Mouse (Mus musculus) limb, embryonic 12.5 days (tissue): ENCODE measurements at regions not wholly inside any gene's neighbourhood (a gene's known extent, or its start where the extent isn't known, plus 50 kb on each side); places are given as distances from the start of the nearest gene placed in this dataset.

Experiments
- ATAC-seq: fragments of 200-750 bp; cut with Nextera tagmentation; 2 replicates; pipeline ENCODE4 v1.8.0; 2017; ENCODE audit warnings: low read depth, moderate TSS enrichment; ENCODE audit not compliant: insufficient number of reproducible peaks, insufficient read depth, low FRiP score, low TSS enrichment
- H3K27ac ChIP-seq: fragments of 300-500 bp; sonication (generic); 2 replicates; pipeline ENCODE4 v1.5.1; 2016; ENCODE audit warnings: mild to moderate bottlenecking, moderate library complexity
- H3K27me3 ChIP-seq: fragments of 300-500 bp; sonication (generic); 2 replicates; pipeline ENCODE4 v1.6.1; 2016; ENCODE audit warnings: mild to moderate bottlenecking, moderate library complexity
- H3K36me3 ChIP-seq: fragments of 300-500 bp; sonication (generic); 2 replicates; pipeline ENCODE4 v1.6.1; 2016; ENCODE audit warnings: mild to moderate bottlenecking, moderate library complexity
- H3K4me1 ChIP-seq: fragments of 300-500 bp; sonication (generic); replicated peaks from 2 replicates; pipeline ENCODE4 v1.6.1; 2016
- H3K4me2 ChIP-seq: fragments of 300-500 bp; sonication (generic); 2 replicates; pipeline ENCODE4 v1.6.1; 2016; ENCODE audit warnings: mild to moderate bottlenecking, moderate library complexity
- H3K4me3 ChIP-seq: fragments of 300-500 bp; sonication (generic); replicated peaks from 2 replicates; pipeline ENCODE4 v1.5.1; 2016; ENCODE audit warnings: mild to moderate bottlenecking
- H3K9ac ChIP-seq: fragments of 300-500 bp; sonication (generic); replicated peaks from 2 replicates; pipeline ENCODE4 v1.6.1; 2016; ENCODE audit warnings: mild to moderate bottlenecking, moderate library complexity
- H3K9me3 ChIP-seq: fragments of 300-500 bp; sonication (generic); 2 replicates; pipeline ENCODE4 v1.6.1; 2016; ENCODE audit warnings: mild to moderate bottlenecking, moderate library complexity
- WGBS: fragments of 180-500 bp; shearing (Covaris S2); methylation state at CpG from one replicate; pipeline ENCODE4 v1.1.7; 2016; 5-methylcytosine and 5-hydroxymethylcytosine counted together

DNA sequence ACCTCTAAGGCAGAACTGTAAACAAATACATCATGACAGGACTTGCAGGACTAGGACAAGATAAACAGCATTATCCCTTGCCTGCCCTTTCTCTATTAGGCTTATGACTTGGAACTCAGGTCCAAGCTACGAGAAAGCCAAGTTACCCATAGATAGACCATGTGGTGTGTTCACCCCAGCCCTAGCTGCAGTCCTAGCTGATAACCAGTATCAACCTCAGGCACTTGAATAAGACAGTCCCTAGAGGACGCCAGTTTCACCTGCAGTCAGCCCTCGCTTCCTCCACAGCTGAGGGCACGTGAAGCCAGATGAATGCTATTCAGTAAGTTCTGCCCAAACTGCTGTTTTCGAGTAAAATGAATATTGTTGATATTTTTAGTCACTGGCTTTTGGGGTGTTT lies 239.5 kb downstream of the Insig2 start:
- Histone ChIP-seq H3K27ac (no peak overlapping the region), H3K4me1 (peaks cover 9% of the 10 kb centered on the region), H3K4me2 (no peak overlapping the region), H3K9ac (no peak overlapping the region), H3K9me3 (peaks cover 3% of the 10 kb centered on the region; the same call in 1 of the 2 replicates), H3K4me3 (no peak overlapping the region), H3K27me3 (peaks cover 22% of the 10 kb centered on the region), H3K36me3 (no peaks in the 10 kb centered on the region)
- ATAC-seq, result no peak
- WGBS, result 54% methylated on average over 5 of the region's 5 CpGs

DNA sequence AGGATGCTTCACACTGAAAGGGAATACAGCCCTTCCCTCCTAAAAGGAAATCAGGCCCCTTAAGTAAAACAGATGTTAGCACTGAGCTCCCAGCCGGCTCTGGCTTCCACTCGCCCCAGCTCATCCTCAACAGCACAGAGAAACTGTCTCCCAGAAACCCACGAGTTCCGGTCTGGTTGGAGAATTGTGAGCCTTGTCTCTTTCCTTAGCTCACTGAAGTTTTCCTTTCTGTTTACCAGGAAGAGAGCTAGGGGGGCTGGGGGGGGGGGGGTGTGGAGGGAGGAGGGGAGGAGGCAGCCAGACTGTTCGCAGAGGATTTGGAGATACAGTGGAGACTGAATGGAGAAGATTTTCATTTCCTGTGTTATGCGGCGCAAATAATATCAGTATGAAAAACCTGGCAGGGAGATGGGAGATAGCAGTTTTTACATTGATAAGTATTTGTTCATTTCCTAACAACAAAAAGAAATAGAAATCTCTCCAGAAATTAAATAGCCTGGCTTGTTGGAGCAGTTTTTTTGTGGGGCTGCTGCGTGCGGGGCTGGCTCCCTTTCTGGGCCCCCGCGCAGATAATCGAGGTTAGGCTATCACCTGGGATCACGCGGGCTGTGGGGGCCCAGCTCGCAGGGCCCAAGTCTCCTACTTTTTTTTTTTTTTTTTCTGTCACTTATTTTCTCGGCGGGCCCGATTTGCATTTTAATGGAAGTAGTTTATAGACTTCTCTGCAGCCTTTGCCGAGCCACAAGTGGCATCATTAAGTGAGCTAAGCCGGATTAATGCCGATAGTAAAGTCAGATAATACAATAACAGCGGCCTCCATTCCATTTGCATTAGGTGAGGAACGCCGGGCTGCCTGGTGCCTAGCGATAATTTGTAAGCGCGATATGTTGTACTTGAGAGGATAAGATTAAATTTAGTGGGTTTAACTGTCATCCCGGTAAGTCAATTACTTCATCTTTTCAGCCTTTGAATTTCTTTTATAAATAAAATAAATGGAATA lies 235.5 kb downstream of the Insig2 start:
- peaks cover 9% of the 10 kb centered on the region for H3K4me1 ChIP-seq
- 0 out of 2 replicates have a peak, but pooled peaks have one; percentile 20 for ATAC-seq
- peaks cover 48% of the 10 kb centered on the region for H3K27me3 ChIP-seq
- H3K9ac ChIP-seq, result no peak overlapping the region
- WGBS, result 5% methylated on average over 28 of the region's 28 CpGs
- H3K9me3 ChIP-seq, result no peaks in the 10 kb centered on the region
- H3K27ac ChIP-seq, result no peak overlapping the region
- no peaks in the 10 kb centered on the region for H3K36me3 ChIP-seq
- peak overlapping the region; percentile 50 for H3K4me2 ChIP-seq
- peak overlapping the region; percentile 27 for H3K4me3 ChIP-seq

DNA sequence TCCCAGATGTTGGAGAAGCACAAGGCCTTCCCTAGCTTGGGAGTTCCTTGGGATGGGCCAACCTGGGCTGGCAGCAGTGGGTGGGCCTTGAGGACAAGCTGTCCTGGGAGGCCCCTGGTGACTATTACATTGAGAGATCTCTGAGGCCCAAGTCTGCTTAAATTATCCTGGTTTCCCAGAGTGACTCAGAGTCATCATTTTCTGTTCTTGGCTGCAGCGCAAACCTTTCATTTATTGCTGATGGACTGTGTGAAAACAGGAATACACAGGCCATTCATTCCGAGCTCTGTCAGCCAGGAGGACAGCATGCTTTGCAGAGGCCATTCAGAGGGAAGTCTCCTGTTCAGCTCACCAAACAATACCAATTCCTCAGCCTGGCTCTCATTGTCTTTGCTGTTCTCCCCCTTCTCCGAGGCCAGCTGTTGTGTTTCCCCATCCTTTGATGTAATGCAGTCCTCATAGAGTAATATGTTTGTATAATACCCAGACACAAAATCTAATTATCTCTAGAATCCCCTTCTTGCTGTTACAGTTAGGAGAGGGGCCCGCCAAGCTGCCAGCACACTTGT lies 220.5 kb downstream of the Insig2 start:
- Histone ChIP-seq H3K4me3 (no peak overlapping the region), H3K36me3 (no peaks in the 10 kb centered on the region), H3K9ac (no peak overlapping the region), H3K27me3 (no peaks in the 10 kb centered on the region; the same call in 1 of the 2 replicates), H3K4me1 (no peaks in the 10 kb centered on the region), H3K27ac (0 out of 2 replicates have a peak overlapping the region, but pooled peaks have one; percentile 17), H3K9me3 (no peaks in the 10 kb centered on the region), H3K4me2 (no peak overlapping the region)
- ATAC-seq, result no peak
- 73% methylated on average over 4 of the region's 4 CpGs for WGBS

DNA sequence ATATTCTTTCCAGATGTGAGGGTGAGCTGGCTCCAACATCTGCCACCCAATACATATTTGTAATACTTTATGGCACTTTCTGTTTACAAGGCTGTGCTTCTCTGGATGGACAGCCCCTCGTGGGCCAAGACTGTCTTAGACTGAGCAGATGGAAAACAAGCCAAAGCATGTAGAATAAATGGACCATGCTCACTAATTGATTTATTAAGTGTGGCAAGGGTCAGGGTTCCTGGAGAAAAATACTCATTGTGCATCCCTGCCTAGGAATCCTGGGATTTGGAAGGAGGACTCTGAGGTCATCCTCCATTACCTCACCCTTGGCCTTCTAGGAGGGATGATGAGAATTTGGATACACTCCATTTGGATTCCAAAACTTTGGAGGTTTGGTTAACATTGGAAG lies 219.9 kb downstream of the Insig2 start:
- ATAC-seq, result no peak
- no peak overlapping the region for H3K4me2 ChIP-seq

DNA sequence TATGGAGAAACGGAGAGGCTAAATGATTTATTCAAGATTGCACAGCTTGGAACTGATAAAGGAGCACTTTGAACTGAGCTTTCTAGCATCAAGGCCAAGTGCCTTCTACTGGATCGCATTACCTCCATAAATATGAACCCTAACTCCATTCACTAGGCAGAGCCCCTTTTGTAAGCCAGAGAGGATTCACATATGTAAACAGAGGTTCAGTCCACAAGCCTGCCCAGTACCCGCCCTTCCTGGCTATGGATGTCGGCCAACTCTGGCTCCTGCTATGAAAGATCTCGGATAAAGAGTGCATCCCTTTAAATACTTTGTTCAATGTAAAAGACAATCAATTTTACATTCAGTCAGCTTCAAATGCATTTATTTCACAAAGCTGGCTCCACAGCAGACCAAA lies 215.8 kb downstream of the Insig2 start:
- Histone ChIP-seq H3K9me3 (no peaks in the 10 kb centered on the region), H3K9ac (no peak overlapping the region), H3K4me1 (no peaks in the 10 kb centered on the region), H3K27ac (no peak overlapping the region), H3K4me2 (no peak overlapping the region), H3K36me3 (no peaks in the 10 kb centered on the region), H3K27me3 (peaks cover 16% of the 10 kb centered on the region), H3K4me3 (no peak overlapping the region)
- no peak for ATAC-seq
- WGBS, result 80% methylated on average over 5 of the region's 5 CpGs

More for the DNA sequence above, 219.9 kb downstream of the Insig2 start:
- H3K4me1 ChIP-seq, result no peaks in the 10 kb centered on the region
- H3K9me3 ChIP-seq, result no peaks in the 10 kb centered on the region
- H3K36me3 ChIP-seq, result no peaks in the 10 kb centered on the region
- H3K27ac ChIP-seq, result no peak overlapping the region
- H3K27me3 ChIP-seq, result no peaks in the 10 kb centered on the region; the same call in 1 of the 2 replicates
- H3K9ac ChIP-seq, result no peak overlapping the region
- no peak overlapping the region for H3K4me3 ChIP-seq
- 24% methylated on average over 1 of the region's 1 CpGs for WGBS

DNA sequence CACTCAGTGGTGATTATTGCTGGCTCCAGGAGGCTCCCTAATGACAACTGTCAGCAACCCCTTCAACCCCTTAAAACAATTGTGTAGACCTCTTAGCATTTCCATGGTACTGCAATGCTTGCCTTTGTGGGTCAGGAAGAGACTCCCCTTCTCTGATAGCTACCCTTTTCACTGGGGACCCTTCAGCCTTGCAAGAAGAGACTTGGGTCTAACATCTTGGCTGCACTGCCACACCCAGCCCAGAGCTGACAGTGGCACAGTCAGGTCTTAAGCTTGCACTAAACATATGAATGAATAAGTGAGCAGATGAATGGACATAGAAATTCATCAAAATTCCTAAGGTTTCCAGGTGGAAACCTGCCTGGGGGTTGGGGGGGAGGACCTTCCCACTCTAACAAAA lies 209.0 kb downstream of the Insig2 start:
- Histone ChIP-seq H3K4me3 (no peak overlapping the region), H3K4me2 (no peak overlapping the region), H3K27ac (no peak overlapping the region), H3K27me3 (peaks cover 41% of the 10 kb centered on the region), H3K36me3 (no peaks in the 10 kb centered on the region), H3K9me3 (no peaks in the 10 kb centered on the region), H3K4me1 (peaks cover 5% of the 10 kb centered on the region; the same call in 1 of the 2 replicates), H3K9ac (no peak overlapping the region)
- no peak for ATAC-seq

DNA sequence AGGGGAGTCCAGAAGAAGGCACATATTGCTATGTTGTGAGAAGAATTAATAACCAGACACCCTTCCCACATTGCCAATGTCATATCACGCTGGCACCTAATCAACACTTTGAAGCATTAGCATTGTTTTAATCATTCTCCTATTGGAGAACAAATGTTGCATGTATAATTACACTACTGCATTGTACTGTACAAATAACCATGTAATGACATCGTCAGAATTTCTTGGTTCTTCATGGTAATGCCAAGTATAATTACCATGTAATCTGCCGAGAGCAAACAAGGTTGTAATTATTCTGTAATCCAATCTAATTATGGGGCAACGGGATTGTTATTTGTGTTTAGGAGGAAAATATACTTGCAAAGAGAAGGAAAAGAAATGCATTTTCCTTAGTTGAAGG lies 196.1 kb downstream of the Insig2 start:
- no peaks in the 10 kb centered on the region for H3K4me1 ChIP-seq
- WGBS, result 79% methylated on average over 4 of the region's 4 CpGs
- H3K4me3 ChIP-seq, result no peak overlapping the region
- no peak for ATAC-seq
- H3K9me3 ChIP-seq, result no peaks in the 10 kb centered on the region
- H3K27ac ChIP-seq, result no peak overlapping the region
- no peaks in the 10 kb centered on the region for H3K27me3 ChIP-seq
- no peak overlapping the region for H3K4me2 ChIP-seq
- H3K36me3 ChIP-seq, result no peaks in the 10 kb centered on the region
- no peak overlapping the region for H3K9ac ChIP-seq

DNA sequence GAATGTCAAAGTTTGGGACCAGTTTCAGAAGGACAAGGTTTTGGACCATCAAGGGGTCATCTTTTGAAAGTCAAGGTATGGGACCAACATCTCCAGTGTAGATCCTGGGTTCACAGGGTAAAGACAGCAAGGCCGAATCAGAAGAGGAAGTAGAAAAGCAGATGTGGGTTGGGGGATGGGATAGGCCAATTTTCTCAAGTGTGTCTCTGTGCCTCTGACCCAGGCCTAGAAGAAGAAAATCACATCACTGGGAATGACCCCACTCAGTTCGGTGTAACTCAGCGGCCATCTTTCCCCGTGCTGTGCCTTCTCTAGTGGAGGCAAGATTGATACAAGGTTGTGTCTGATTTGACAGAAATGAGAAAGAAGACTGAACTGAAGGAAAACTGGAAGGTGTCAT lies 195.5 kb downstream of the Insig2 start:
- no peaks in the 10 kb centered on the region for H3K27me3 ChIP-seq
- WGBS, result 89% methylated on average over 4 of the region's 4 CpGs
- H3K4me3 ChIP-seq, result no peak overlapping the region
- H3K4me1 ChIP-seq, result no peaks in the 10 kb centered on the region
- no peak overlapping the region for H3K9ac ChIP-seq
- no peaks in the 10 kb centered on the region for H3K9me3 ChIP-seq
- H3K36me3 ChIP-seq, result no peaks in the 10 kb centered on the region
- H3K27ac ChIP-seq, result no peak overlapping the region
- no peak for ATAC-seq
- no peak overlapping the region for H3K4me2 ChIP-seq

DNA sequence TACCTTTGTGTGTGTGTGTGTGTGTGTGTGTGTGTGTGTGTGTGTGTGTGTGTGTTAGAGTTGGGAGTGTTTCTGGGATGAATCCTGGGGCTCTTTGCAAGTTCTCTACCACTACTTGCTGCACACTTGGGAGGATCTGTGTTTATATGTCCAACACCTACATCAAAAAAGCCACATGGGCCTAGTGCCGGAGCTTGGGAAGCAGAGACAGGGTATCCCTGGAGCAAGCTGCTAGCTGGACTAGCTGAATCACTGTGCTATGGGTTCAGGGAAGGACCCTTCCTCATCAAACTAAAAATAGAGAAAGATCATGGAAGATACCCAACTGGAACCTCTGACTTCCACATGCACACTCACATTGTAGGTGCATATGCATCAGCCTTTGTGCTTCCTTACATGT lies 187.4 kb downstream of the Insig2 start:
- H3K36me3 ChIP-seq, result no peaks in the 10 kb centered on the region
- no peak overlapping the region for H3K27ac ChIP-seq
- H3K9me3 ChIP-seq, result no peaks in the 10 kb centered on the region
- H3K4me1 ChIP-seq, result no peaks in the 10 kb centered on the region
- no peaks in the 10 kb centered on the region; the same call in 1 of the 2 replicates for H3K27me3 ChIP-seq
- no peak overlapping the region for H3K4me2 ChIP-seq
- 100% methylated on average over 1 of the region's 1 CpGs for WGBS
- no peak for ATAC-seq
- H3K9ac ChIP-seq, result no peak overlapping the region
- H3K4me3 ChIP-seq, result no peak overlapping the region

DNA sequence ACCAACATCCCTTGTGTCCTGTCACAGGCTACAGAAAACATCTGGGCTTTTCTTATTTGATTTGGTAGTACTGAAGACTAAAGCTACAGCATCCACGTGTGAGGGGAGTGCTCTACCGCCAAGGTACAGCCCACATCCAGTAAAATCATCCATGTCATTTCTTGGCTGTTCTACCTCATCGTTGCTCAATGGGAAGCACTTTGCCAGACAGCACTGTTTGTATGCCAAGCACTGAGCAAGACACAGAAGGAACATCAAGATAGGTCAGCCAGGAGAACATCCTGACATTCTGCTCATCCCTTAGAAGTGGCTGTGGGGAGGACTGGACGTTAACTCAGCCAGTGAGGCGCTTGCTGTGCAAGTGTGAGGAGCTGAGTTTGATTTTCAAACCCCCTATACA lies 178.9 kb downstream of the Insig2 start:
- Histone ChIP-seq H3K4me2 (no peak overlapping the region), H3K36me3 (no peaks in the 10 kb centered on the region), H3K4me3 (no peak overlapping the region), H3K27me3 (peaks cover 11% of the 10 kb centered on the region; the same call in 1 of the 2 replicates), H3K9ac (no peak overlapping the region), H3K27ac (no peak overlapping the region), H3K4me1 (no peaks in the 10 kb centered on the region), H3K9me3 (no peaks in the 10 kb centered on the region)
- 76% methylated on average over 5 of the region's 5 CpGs for WGBS
- ATAC-seq, result no peak

DNA sequence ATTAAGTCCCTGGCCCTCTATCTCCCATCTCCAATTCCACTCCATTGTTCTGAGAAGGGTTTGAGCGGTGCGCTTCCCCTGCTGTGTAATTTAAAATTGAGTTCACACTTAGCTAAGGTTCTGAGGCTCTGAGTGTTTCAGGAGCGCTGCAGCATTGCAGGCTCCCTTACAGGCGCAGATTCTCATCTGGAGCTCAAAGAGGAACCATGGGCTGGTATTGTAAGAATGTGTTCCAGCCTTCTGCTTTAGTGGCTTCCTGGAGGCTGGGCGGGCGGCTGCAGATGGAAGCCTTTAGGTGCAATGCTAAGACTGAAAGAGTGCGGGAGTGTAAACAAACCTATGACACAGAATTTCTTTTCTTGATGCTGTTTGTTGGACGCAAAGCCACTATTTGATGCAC lies 177.8 kb downstream of the Insig2 start:
- Histone ChIP-seq H3K4me2 (no peak overlapping the region), H3K27me3 (peaks cover 11% of the 10 kb centered on the region; the same call in 1 of the 2 replicates), H3K4me1 (no peaks in the 10 kb centered on the region), H3K9me3 (no peaks in the 10 kb centered on the region), H3K27ac (no peak overlapping the region), H3K4me3 (no peak overlapping the region), H3K9ac (no peak overlapping the region), H3K36me3 (no peaks in the 10 kb centered on the region)
- WGBS, result 39% methylated on average over 8 of the region's 8 CpGs
- ATAC-seq, result no peak
